Mouse (Mus musculus) adrenal gland, adult 8-10 months (tissue): ENCODE results near the gene D1Pas1. TPM values are rescaled to one million over a fixed set of nuclear protein-coding genes. Genes with fewer than 3 reads are reported as not detected.

ENCODE experiments used
- DNase-seq: peaks from one replicate; pipeline ENCODE4 v3.0.0; 2022
- total RNA-seq, 4 experiments: library from RNA; stranded (reverse); gene quantifications; 2 replicates each; pipeline ENCODE4 v1.2.4; 2022

D1Pas1 gene
- total RNA-seq: not detected

DNA sequence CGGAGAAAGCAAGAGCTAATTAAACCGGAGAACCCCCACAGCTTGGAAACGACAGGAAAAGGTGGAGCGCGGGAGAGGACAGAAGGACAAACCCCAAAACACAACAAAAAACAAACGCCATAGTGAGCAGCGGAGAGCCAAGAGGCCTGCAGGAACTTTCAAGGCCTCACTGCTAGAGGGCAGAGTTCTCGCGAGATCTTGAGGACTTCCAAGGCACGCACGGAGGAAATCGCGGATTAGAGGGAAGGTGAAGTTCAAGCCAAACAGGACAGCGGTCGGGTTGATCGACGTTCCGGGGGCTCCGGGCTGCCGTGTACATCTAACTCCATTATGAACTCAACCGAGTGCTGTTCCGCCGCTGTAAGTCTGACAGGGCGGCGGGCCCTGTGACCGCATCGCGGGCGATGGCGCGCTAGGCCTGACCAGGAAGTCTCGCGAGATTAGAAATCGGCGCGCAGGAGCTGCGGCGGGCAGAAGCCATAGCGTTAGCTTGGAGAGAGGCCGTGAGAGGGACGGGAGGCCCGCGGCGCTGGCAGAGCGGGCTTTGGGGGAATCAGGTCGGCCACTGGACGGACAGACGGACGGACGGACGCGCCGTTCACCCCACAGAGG lies at the start of gene D1Pas1:
Gene D1Pas1, plus strand, starts transcription at position 216 of the 612 bp plus-strand sequence.
- DNase-seq: no peak

DNA sequence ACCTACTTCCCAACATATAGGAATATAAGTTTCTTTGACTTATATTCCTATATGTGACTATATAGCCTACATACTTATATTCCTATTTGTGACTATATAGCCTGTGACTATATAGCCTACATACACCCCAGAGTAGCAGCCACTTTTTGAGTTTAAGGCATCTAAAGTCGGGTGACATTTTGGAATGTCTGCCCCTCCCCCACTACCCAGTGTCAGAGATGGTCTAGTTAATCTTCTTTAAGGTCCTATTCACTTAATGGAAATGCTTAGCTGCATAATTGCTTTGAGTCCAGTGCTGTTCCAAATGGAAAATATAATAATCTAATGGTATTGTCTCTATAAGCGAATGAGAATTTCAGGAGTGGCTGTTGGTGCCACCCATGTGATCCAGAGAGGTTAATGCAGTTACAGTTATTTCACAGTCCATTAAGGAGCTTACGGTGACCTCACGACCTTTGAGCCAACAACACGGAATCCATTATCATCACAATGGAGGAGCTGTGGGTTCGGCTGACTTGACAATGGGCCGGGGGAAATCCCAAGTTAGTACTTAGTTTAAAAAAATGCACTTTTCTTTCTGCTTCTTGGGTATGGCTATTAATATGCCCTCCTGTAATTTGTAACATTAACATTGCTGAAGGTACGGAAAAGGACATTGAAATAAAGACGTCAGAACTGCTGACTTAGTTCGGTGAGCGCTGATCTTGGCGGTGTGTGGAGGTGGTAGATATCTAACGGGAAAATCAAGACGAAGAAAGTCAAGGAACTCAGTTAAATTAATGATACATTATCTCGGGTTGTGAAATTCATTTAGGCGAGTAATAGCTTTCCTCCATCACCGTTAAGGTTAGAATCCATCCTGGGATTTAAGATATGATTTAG lies 44.5 kb upstream of the D1Pas1 start:
- no peak for DNase-seq

DNA sequence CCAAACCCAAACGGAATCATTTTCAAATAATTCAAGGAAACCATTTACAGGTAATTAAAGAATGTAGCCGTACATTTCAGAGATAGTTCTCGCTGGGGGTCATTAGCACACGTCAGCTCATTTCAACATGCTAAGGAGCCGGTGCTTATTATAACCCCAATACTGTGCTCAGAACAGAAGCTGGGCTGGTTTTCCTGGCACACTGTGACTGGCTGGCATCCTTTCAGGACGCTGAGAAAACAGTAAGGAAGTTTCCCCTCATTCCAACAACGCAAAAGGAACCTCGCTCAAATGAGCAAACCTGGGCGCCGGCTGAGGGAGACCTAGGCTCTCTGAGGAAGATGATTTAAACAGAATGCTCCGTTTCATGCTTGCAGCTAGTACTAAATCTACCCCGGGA lies 43.2 kb upstream of the D1Pas1 start:
- DNase-seq: no peak

- no peak for DNase-seq
Observed at GRCm38 (mm10) chr1:186925411-186925810, 41.8 kb upstream of the D1Pas1 start.

DNA sequence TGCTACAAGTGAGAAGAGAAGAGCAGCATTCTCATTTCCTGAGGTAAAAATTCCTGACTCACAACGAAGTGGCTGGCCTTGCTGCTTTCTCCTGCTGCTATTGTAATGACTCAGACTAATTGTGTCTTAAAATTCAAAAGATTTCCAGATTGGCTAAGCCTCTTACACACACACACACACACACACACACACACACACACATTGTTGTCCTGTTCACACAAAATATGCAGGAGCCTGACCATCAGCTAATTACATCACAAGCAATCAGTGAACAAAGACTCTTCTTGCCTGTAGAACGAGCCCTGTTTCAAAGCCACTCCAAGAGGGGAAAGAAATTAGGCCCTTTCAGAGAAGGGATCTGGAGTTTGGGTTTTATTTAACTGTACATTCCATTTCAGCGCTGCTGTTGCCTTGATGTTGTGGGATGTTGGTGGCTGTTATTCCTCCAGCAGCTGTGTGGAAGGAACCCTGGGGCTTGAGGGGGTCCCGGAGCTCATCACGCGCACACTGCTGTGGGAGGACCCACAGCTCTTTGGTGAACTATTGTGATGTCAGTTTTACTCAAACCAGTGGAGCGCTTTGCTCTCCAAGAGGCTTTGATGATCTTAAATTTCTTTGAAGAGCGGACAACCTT lies 40.8 kb upstream of the D1Pas1 start:
- DNase-seq: no peak

GRCm38 (mm10) chr1:186926950-186927316 lies 40.3 kb upstream of the D1Pas1 start:
- no peak for DNase-seq

- DNase-seq: no peak
Observed at GRCm38 (mm10) chr1:186927494-186927893, 39.7 kb upstream of the D1Pas1 start.

GRCm38 (mm10) chr1:186930160-186930887 lies 36.9 kb upstream of the D1Pas1 start:
- peak; percentile 49 for DNase-seq

GRCm38 (mm10) chr1:186930888-186931233 lies 36.4 kb upstream of the D1Pas1 start:
- no peak for DNase-seq

DNA sequence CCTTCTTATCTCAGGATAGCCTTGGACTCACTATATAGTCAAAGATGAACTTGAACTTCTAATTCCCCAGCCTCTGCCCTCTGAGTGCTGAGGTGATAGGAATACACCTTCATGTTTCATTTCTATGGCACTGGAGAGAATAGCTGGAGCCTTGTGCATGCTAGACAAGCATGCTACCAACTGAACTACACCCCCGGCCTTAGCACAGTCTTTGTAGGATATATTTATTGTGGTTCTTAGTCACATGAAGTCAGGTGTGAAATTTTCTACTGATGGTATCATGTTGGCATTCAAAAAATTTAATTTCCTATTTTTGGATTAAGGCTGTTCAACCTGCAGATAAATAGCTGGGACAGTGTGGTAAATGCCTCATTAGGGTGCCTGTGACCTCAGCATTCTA lies 33.0 kb upstream of the D1Pas1 start:
- no peak for DNase-seq

DNA sequence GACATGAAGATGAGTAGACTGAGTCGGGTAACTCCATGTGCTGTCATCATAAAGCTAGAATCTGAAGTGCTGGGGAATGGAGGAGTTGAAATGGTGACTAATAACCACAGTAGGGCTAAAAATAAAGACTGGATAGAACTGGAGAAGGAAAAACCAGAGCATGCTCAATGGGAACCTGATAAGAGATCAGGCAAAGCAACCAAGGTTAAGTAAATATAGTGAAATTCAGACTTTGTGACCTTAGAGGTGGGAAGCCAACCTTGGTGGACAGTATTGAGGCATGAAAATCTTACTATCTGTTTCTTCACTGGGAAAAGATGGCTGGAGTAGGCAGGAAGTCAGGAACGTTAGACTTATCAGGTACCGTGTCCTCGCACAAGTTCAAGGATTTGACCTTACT lies 14.8 kb upstream of the D1Pas1 start:
- DNase-seq: no peak

DNA sequence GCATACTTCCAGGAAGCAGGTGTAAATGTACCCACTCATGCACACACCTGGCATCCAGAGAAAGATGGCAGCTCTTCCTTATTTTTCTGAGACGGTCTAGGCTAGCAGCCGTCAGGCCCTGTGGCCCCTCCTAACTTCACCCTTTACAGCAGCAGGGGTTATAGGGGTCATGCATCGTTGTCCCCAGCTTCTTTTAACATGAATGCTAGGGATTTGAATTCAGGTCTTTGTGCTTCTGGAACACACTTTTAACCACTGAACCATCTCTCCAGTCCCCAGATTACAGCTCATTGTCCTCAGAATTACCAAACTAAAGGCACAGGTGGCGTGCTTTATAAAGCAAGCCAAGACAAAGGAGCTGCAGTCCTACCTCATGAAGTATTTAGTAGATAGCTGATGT lies 12.6 kb upstream of the D1Pas1 start:
- DNase-seq: no peak

DNA sequence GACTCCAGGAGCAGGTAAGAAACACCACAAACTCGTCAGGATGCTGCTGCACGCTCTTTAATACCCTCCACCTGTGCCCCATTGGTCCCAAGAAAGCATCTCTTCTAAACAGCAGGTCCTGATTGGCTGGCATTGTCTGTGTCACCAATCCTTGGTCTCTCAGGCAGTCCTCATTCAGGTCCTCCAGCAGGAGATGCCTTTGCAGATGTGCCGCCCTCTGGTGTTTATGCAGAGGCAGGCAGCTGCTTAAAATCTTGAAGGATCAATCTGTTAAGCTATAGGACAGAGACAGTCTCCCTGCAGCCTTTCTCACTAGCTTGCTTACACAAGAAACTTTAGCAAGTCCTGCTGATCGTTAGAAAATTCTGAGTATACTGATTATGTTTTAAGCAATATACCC lies 7.8 kb upstream of the D1Pas1 start:
- peak; percentile 8 for DNase-seq

- DNase-seq: no peak
Observed at GRCm38 (mm10) chr1:186964143-186964875, 2.9 kb upstream of the D1Pas1 start.

- no peak for DNase-seq
Observed at GRCm38 (mm10) chr1:186967926-186968325, 710 bp downstream of the D1Pas1 start.

DNA sequence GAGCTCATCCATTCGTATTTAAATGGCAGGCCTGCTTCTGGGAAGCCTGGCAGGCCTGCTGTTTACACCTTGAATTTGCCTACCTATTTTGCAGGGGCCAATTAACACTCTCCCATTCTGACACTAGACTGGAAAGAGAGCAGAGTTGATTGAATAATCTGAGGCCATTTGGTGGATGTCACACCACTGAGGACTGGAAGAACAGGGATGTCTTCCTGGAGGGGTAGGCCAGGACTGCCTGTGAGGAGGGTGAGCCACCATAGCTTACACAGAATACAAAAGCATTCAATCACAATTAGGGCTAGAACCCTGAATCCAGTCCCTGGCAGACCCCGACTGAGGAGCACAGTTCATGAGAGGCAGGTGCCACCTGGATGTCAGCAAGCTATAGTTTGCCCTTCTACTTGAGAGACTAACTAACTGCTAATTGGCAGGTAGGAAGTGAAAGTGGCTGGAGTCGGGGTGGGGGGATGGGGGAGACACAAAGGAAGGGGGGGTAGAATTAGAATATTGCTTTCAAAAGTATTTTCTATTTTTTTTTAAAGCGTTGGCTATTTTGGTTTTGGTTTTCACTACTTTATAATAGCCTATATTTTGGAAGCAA lies 9.8 kb downstream of the D1Pas1 start:
- DNase-seq: no peak

DNA sequence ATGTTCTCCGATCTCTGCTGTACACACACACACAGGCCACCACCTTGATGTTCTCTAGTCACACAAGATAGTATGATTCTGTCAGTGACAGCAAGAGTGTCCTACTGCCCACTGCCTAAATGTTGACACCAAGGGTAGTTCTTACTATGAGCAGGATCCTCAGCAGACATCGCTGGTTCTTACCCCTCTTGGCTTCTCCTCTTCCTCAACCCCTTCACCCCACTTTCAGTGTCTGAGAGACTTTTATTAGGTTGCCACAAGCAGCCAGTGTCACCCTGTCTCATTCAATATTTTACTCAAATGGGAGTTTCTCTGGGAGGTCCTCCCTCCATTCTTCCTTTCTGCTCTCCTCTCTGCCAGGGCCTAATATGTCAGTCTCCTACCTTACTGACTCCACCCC lies 10.6 kb downstream of the D1Pas1 start:
- no peak for DNase-seq

DNA sequence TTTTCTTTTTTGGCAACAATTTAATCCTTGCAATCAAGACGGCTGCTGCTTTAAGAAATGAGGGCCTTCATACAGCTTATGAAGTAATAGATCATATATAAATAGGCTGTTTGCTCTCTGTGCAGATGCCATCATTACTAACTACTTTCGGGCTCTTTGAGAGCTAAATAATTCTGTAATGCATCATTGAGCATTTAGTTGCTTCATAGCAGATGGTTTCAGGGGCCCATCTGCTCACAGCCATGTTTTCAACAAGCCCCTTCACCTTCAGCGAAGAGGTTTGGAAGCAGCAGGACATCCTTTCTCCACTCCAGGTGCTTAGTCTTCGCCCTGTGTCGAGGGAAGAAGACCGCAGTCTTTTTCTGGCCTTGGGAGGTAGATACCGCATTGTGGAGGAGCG lies 12.2 kb downstream of the D1Pas1 start:
- no peak for DNase-seq

DNA sequence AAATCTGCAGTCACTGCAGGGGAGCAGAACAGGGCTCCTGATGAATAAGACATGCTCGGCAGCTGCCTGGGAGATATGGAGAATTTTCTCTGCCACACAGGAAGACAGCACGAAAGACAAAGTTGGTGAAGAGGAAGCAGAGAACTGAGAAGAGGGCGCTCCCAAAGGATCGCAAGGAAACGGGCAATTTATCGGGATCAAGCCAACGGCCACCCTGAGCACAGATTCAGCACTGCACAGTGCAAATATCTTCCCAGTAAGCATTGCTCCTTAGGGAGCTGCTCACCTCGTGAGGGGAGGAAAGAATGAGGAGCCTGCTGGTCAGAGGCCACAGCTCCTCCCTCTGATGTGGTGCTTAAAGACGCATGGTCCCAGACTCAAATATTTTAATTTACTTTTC lies 13.3 kb downstream of the D1Pas1 start:
- no peak for DNase-seq

DNA sequence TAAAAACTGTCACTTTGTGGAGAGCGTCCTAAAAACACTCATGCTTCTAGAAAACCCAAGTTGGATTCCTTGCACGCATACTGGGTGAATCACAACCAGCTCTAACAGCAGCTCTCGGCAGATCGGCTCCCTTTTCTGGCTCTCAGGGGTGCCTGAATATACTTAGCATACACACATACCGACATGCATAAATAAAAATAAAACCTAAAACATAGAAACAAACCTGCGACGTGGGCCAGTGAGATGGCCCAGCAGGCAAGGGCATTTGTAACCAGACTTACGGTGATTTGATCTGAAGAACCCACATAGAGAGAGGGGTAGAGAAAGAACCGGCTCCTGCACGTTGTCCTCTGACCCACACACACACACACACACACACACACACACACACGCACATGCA lies 17.9 kb downstream of the D1Pas1 start:
- DNase-seq: no peak

DNA sequence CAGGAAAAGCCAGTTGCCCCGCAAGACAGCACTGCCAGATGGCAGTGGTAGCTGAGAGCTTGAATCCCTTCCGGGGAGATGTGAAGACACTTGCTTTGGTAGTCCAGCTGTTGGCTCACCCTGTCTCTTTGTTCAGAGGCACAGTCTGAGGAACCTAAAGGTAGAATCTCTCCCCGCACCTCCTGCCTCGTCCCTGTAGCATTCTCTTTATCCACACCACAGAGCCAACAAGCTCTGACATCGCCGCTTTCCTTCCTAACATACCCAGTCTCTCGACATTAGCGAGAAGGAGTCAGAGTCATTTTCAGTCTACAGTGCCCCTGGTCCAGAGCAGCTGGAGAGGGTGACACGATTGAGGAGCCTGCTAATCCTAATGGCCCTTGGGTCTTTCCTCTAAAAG lies 18.9 kb downstream of the D1Pas1 start:
- no peak for DNase-seq

DNA sequence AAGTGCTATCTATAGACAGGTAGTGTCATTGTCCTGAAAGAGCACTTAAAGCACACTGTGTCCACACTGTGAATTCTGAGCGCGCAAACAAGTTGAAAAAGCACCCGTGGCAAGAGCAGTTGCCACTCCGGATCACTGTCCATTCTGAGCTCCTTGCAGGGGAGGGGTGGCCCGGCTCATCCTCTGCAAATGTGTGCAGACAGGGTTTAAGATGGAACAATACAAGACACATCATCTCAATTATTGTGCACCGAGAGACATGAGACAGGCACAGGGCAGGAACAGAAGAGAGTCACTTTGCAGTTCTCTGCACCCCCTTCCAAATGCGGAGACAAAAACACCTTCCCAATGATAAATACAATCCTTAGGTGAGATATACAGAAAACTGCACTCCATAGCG lies 19.3 kb downstream of the D1Pas1 start:
- DNase-seq: no peak
